Mouse (Mus musculus): ENCODE results near the gene Chrnd. TPM values are rescaled to one million over a fixed set of nuclear protein-coding genes. Genes with fewer than 3 reads are reported as not detected.

Gene Chrnd
- polyA plus RNA-seq, 2 experiments = 6.2 to 12.4 TPM

GRCm38 (mm10) chr1:87213735-87214704, 23.6 kb downstream of the Chrnd start, which contains the start of gene Eif4e2:
Eif4e2 (plus strand) TSS chr1:87213914.
- peak; percentile 89; the same call in 1 of the 2 replicates for TF ChIP-seq POLR2A (IDR thresholded peaks at IDR 0.05; ENCODE audit: borderline replicate concordance, extremely low read depth, insufficient read depth, insufficient read length)
- peak; percentile 95 for DNase-seq (ENCODE audit: low spot score)
- Histone ChIP-seq H3K36me3 (ENCODE audit: control insufficient read depth, insufficient read depth, low read length) (peaks cover 2% of the 10 kb centered on the region), H3K4me2 (replicated peaks; ENCODE audit: low read depth, low read length, severe bottlenecking) (peak within 1 kb of the TSS; percentile 78), H3K9me3 (ENCODE audit: control insufficient read depth, low read length) (no peaks in the 10 kb centered on the region), H3K27ac (replicated peaks; ENCODE audit: low read depth, low read length) (peak within 1 kb of the TSS; percentile 99), H3K4me1 (ENCODE audit: control insufficient read depth, insufficient read depth, low read length) (peaks cover 15% of the 10 kb centered on the region; the same call in 1 of the 2 replicates), H3K4me3 (replicated peaks; ENCODE audit: low read length) (peak within 1 kb of the TSS; percentile 80), H3K9ac (ENCODE audit: low read depth, low read length, severe bottlenecking) (peak within 1 kb of the TSS; percentile 99), H3K27me3 (ENCODE audit: control insufficient read depth, insufficient read depth, low read length) (no peaks in the 10 kb centered on the region)
- under 1% methylated on average over 61 of the region's 99 CpGs for WGBS
- ATAC-seq (ENCODE audit: low FRiP score, low read depth) = peak; percentile 94

GRCm38 (mm10) chr1:87214748-87215147, 24.3 kb downstream of the Chrnd start:
- H3K9me3 ChIP-seq (ENCODE audit: control insufficient read depth, low read length) = no peaks in the 10 kb centered on the region
- peak overlapping the region; percentile 99 for H3K9ac ChIP-seq (ENCODE audit: low read depth, low read length, severe bottlenecking)
- ATAC-seq (ENCODE audit: low FRiP score, low read depth) (no peak), DNase-seq (ENCODE audit: low spot score) (no peak)
- peak overlapping the region; percentile 99 for H3K27ac ChIP-seq (replicated peaks; ENCODE audit: low read depth, low read length)
- peaks cover 15% of the 10 kb centered on the region; the same call in 1 of the 2 replicates for H3K4me1 ChIP-seq (ENCODE audit: control insufficient read depth, insufficient read depth, low read length)
- no peak for TF ChIP-seq POLR2A (IDR thresholded peaks at IDR 0.05; ENCODE audit: borderline replicate concordance, extremely low read depth, insufficient read depth, insufficient read length)
- 19% methylated on average over 4 of the region's 4 CpGs for WGBS
- H3K36me3 ChIP-seq (ENCODE audit: control insufficient read depth, insufficient read depth, low read length) = peaks cover 9% of the 10 kb centered on the region
- H3K4me3 ChIP-seq (replicated peaks; ENCODE audit: low read length) = peak overlapping the region; percentile 80
- H3K27me3 ChIP-seq (ENCODE audit: control insufficient read depth, insufficient read depth, low read length) = no peaks in the 10 kb centered on the region
- peak overlapping the region; percentile 78 for H3K4me2 ChIP-seq (replicated peaks; ENCODE audit: low read depth, low read length, severe bottlenecking)

GRCm38 (mm10) chr1:87217938-87218337, 27.5 kb downstream of the Chrnd start:
- H3K9ac ChIP-seq (ENCODE audit: low read depth, low read length, severe bottlenecking) = no peak overlapping the region
- peaks cover 15% of the 10 kb centered on the region; the same call in 1 of the 2 replicates for H3K4me1 ChIP-seq (ENCODE audit: control insufficient read depth, insufficient read depth, low read length)
- no peak for TF ChIP-seq POLR2A (IDR thresholded peaks at IDR 0.05; ENCODE audit: borderline replicate concordance, extremely low read depth, insufficient read depth, insufficient read length)
- H3K9me3 ChIP-seq (ENCODE audit: control insufficient read depth, low read length) = no peaks in the 10 kb centered on the region
- H3K27ac ChIP-seq (replicated peaks; ENCODE audit: low read depth, low read length) = no peak overlapping the region
- DNase-seq (ENCODE audit: low spot score) (no peak), ATAC-seq (ENCODE audit: low FRiP score, low read depth) (no peak)
- WGBS = 72% methylated on average over 3 of the region's 3 CpGs
- no peak overlapping the region for H3K4me3 ChIP-seq (replicated peaks; ENCODE audit: low read length)
- H3K4me2 ChIP-seq (replicated peaks; ENCODE audit: low read depth, low read length, severe bottlenecking) = no peak overlapping the region
- peaks cover 39% of the 10 kb centered on the region for H3K36me3 ChIP-seq (ENCODE audit: control insufficient read depth, insufficient read depth, low read length)
- no peaks in the 10 kb centered on the region for H3K27me3 ChIP-seq (ENCODE audit: control insufficient read depth, insufficient read depth, low read length)

- DNase-seq (ENCODE audit: low spot score) = no peak
- Histone ChIP-seq H3K4me2 (replicated peaks; ENCODE audit: low read depth, low read length, severe bottlenecking) (no peak overlapping the region), H3K4me3 (replicated peaks; ENCODE audit: low read length) (no peak overlapping the region), H3K36me3 (ENCODE audit: control insufficient read depth, insufficient read depth, low read length) (peaks cover 97% of the 10 kb centered on the region), H3K27me3 (ENCODE audit: control insufficient read depth, insufficient read depth, low read length) (no peaks in the 10 kb centered on the region), H3K4me1 (ENCODE audit: control insufficient read depth, insufficient read depth, low read length) (no peaks in the 10 kb centered on the region), H3K9me3 (ENCODE audit: control insufficient read depth, low read length) (no peaks in the 10 kb centered on the region), H3K9ac (ENCODE audit: low read depth, low read length, severe bottlenecking) (no peak overlapping the region), H3K27ac (replicated peaks; ENCODE audit: low read depth, low read length) (no peak overlapping the region)
- WGBS = 96% methylated on average over 8 of the region's 8 CpGs
- no peak for TF ChIP-seq POLR2A (IDR thresholded peaks at IDR 0.05; ENCODE audit: borderline replicate concordance, extremely low read depth, insufficient read depth, insufficient read length)
- ATAC-seq (ENCODE audit: low FRiP score, low read depth) = no peak
These were observed 35.3 kb downstream of the Chrnd start for GRCm38 (mm10) chr1:87225739-87226138.

- Histone ChIP-seq H3K9ac (ENCODE audit: low read depth, low read length, severe bottlenecking) (no peak overlapping the region), H3K27ac (replicated peaks; ENCODE audit: low read depth, low read length) (no peak overlapping the region), H3K36me3 (ENCODE audit: control insufficient read depth, insufficient read depth, low read length) (peaks cover 96% of the 10 kb centered on the region), H3K4me1 (ENCODE audit: control insufficient read depth, insufficient read depth, low read length) (no peaks in the 10 kb centered on the region), H3K9me3 (ENCODE audit: control insufficient read depth, low read length) (no peaks in the 10 kb centered on the region), H3K4me2 (replicated peaks; ENCODE audit: low read depth, low read length, severe bottlenecking) (no peak overlapping the region), H3K4me3 (replicated peaks; ENCODE audit: low read length) (no peak overlapping the region), H3K27me3 (ENCODE audit: control insufficient read depth, insufficient read depth, low read length) (no peaks in the 10 kb centered on the region)
- no peak for DNase-seq (ENCODE audit: low spot score)
- no peak for ATAC-seq (ENCODE audit: low FRiP score, low read depth)
- no peak for TF ChIP-seq POLR2A (IDR thresholded peaks at IDR 0.05; ENCODE audit: borderline replicate concordance, extremely low read depth, insufficient read depth, insufficient read length)
- WGBS = 88% methylated on average over 1 of the region's 1 CpGs
These were observed 36.2 kb downstream of the Chrnd start for GRCm38 (mm10) chr1:87226409-87227159.
